Mouse (Mus musculus) 3T3-L1 (cell line): ENCODE data around the gene Phf14.
A peak's percentile ranks its signal among the peaks of the same experiment; 100 is the strongest.
"Not testable (repeated sequence)": the region's sequence is repeated elsewhere in the genome, so short reads cannot be mapped to it uniquely, and the experiment has no call there.

ENCODE experiments used
- DNase-seq: peaks from one replicate; pipeline ENCODE4 v3.0.0-alpha.2; 2015; ENCODE audit warnings: low read depth, low spot score

The Phf14 gene

GRCm38 (mm10) chr6:12089439-12089992 lies 181.9 kb downstream of the Phf14 start:
- DNase-seq = no peak

GRCm38 (mm10) chr6:12095716-12096115 lies 188.1 kb downstream of the Phf14 start:
- DNase-seq = no peak

DNA sequence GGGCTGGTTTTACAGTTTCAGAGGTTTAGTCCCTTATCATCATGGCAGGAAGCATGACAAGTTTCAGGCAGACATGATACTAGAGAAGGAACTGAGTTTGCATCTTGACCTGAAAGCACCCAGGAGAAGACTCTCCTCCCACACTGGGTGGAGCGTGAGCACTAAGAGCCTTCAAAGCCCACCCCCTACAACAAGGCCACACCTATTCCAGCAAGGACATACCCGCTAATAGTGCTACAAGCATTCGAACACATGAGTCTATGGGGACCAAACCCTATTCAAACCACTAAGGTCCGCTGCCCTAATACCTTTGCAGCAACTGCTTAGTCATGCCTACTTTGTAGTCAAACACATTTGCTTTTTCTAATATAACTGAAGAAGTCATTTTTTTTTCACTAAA lies 189.5 kb downstream of the Phf14 start:
- no peak for DNase-seq

GRCm38 (mm10) chr6:12105144-12105543 lies 197.5 kb downstream of the Phf14 start:
- DNase-seq = peak; percentile 19

- no peak for DNase-seq
Measured at GRCm38 (mm10) chr6:12107326-12107725, 199.7 kb downstream of the Phf14 start.

- no peak for DNase-seq
Measured at GRCm38 (mm10) chr6:12107786-12108185, 200.2 kb downstream of the Phf14 start.

GRCm38 (mm10) chr6:12116926-12117818 lies 209.6 kb downstream of the Phf14 start:
- DNase-seq = no peak

DNA sequence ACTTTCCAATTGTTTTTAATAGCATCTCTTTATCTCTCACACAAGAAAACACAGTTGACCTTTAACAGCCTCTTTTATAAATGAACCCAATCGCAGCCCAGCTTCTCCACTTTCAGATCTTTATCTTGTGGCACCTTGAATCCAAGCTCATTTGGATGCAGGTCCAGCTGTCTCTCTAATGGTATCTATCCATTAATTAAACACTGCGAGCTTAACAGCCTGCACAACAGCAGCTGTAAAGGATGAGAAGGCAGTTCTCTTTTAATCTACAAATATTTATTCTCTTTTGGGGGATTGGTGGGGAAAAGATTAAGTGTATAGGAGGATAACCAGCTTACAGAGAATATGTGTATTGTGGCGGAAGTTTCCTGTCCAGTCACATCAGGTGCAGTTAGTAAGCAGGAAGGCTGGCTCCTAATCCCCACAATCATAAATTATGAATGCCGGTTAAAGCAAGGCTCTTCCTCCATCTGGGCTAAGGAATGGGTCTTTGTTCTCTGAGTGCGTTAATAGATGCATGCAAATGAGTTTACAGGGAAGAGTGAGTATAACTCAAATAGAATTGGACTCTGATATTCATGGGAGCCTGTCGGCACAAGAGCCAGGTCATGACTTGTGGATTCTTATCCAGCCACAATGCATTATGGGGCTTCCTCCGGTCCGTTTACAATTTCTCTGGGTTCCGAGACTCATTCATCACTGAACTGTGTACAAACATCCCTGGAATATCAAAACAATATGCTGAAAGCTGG lies 210.4 kb downstream of the Phf14 start:
- no peak for DNase-seq

DNA sequence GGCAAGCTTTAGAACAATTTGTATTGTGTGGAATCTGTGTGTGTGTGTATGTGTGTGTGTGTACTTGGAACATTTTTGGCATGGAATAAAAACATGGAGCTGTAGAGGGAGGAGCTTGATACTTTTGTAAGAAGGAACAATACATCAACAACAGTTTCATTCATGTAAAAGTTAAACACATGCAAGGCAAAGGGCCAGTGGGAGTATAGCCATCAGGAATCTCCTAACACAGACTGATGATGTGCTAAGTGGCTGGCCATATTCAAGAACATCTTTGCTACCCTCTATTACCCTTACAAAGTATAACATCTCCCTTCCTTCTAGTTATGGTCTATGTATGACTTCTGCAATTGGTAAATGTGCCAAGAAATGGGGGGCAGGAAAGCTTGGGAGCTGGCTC lies 215.2 kb downstream of the Phf14 start:
- DNase-seq = no peak

DNA sequence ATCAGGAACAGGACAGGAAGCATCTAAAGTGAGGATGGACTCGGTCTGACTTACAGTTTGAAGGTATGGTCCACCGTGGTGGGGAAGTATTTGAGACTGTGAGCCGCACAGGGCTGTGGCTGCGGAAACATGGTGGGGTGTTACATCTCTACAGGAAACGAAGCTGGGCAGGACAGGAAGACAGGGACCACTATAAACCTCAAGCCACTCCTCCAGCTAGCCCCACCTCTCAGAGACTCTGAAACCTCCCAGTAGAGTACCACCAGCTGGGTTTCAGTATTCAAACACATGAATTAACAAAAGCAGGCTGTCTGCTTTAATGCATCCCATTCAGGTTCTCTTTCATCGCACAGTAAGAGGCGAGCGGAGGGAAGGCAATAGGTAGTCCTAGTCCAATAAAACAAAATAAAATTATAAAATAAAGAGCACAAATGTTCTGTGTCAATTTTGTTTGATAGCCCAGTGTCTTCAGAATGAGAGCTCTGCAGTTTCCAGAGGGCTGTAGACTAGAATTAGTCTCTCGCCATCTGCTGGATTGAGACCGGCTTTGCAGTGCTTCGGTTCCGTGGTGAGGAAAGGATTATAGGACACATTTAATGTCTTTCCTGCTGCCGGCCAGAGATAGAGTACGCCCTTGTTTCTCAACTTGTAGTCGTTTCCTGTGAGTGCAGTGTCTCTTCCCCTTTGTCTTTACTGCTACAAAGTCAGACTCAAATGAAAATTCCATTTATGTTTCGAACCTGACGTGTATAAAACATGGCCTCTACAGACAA lies 217.6 kb downstream of the Phf14 start:
- DNase-seq = peak; percentile 61

DNA sequence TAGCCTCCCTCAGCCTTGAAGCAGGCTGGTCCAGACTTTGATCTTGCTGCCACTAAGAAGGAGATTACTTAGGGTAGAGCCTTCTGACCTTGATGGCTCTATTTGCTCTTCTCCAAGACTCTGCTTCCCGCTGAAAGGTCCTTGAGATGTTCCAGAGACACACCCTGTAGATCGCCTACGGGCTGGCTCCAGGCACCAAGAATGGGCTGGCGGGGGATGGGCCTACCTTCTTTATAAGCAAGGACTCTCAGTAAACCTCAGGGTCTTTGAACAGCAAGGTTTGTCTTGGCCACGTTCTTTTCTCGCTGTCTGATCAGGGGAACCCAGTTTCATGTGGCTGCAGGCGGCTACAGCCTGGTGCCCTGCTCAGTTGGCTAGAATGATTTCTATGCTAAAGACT lies 219.0 kb downstream of the Phf14 start:
- DNase-seq = not testable (repeated sequence)

- DNase-seq = no peak
Measured at GRCm38 (mm10) chr6:12127287-12127686, 219.7 kb downstream of the Phf14 start.
